Mouse (Mus musculus): ENCODE measurements around the gene Ubr3. TPM values are rescaled to one million over a fixed set of nuclear protein-coding genes. Genes with fewer than 3 reads are reported as not detected.

Gene Ubr3
- polyA plus RNA-seq (2015; fragmentation: Nextera tagmentation; extraction: Ambion mirVana) = 8.3 and 11.1 TPM in 2 replicates

- 0% methylated on average over 52 of the region's 65 CpGs for WGBS
- peak; percentile 98 for ATAC-seq
- H3K4me3 ChIP-seq (ENCODE audit: low read length) = peak within 1 kb of the TSS; percentile 99
- H3K9me3 ChIP-seq (ENCODE audit: control insufficient read depth, low read length) = no peaks in the 10 kb centered on the region
- peaks cover 5% of the 10 kb centered on the region; the same call in 1 of the 2 replicates for H3K4me1 ChIP-seq (ENCODE audit: control insufficient read depth, insufficient read depth, low read length)
- H3K9ac ChIP-seq (ENCODE audit: low read depth, low read length) = peak within 1 kb of the TSS; percentile 99
- H3K4me2 ChIP-seq (ENCODE audit: low read depth, low read length) = peak within 1 kb of the TSS; percentile 77
- H3K36me3 ChIP-seq (ENCODE audit: control insufficient read depth, insufficient read depth, low read length) = no peaks in the 10 kb centered on the region
- H3K27me3 ChIP-seq (replicated peaks; ENCODE audit: control insufficient read depth, insufficient read depth, low read length) = no peaks in the 10 kb centered on the region
- peak within 1 kb of the TSS; percentile 92 for H3K27ac ChIP-seq (ENCODE audit: low read length)
Observed at GRCm38 (mm10) chr2:69897039-69897617, at the start of gene Ubr3. Gene Ubr3 (plus strand): TSS chr2:69897246.

- H3K9ac ChIP-seq (ENCODE audit: low read depth, low read length) = no peak overlapping the region
- no peaks in the 10 kb centered on the region for H3K36me3 ChIP-seq (ENCODE audit: control insufficient read depth, insufficient read depth, low read length)
- H3K4me1 ChIP-seq (ENCODE audit: control insufficient read depth, insufficient read depth, low read length) = no peaks in the 10 kb centered on the region
- no peak overlapping the region for H3K4me2 ChIP-seq (ENCODE audit: low read depth, low read length)
- WGBS = 61% methylated on average over 6 of the region's 6 CpGs
- ATAC-seq = no peak
- no peak overlapping the region for H3K4me3 ChIP-seq (ENCODE audit: low read length)
- no peaks in the 10 kb centered on the region for H3K9me3 ChIP-seq (ENCODE audit: control insufficient read depth, low read length)
- no peaks in the 10 kb centered on the region for H3K27me3 ChIP-seq (replicated peaks; ENCODE audit: control insufficient read depth, insufficient read depth, low read length)
- no peak overlapping the region for H3K27ac ChIP-seq (ENCODE audit: low read length)
Observed at GRCm38 (mm10) chr2:69849215-69849614, 47.8 kb upstream of the Ubr3 start.

DNA sequence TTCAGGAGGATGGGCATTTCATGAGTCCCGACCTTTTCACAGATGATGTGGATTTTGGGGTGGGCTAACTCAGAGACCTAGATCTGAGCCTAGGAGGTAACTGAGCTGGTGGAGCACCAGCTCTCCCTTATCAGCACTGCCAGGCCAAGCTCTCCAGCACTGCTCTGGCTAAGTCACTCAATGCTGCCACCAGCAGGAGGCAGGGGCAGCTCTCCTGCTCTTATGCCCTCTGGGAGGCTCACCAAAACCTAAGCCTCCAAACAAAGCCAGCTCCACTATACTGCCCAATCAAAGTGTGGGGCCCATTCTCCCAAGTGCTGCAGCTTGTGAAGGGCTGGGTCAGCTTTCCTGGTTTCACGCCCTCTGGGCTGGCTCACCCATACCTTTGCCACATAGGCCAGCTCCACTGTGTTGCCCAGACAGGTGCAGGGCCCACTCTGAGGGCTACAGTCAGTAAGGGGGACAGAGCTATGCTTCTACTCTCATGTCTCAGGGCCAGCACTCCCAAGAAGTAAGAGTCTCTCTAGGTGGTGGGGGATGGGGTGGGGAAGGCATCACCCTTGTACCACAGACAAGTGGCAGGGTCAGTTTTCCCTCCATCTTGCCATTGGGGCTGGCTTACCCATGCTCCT, 45.5 kb upstream of the Ubr3 start:
- Histone ChIP-seq H3K4me3 (ENCODE audit: low read length) (no peak overlapping the region), H3K4me1 (ENCODE audit: control insufficient read depth, insufficient read depth, low read length) (no peaks in the 10 kb centered on the region), H3K27ac (ENCODE audit: low read length) (no peak overlapping the region), H3K4me2 (ENCODE audit: low read depth, low read length) (no peak overlapping the region), H3K36me3 (ENCODE audit: control insufficient read depth, insufficient read depth, low read length) (no peaks in the 10 kb centered on the region), H3K9me3 (ENCODE audit: control insufficient read depth, low read length) (no peaks in the 10 kb centered on the region), H3K9ac (ENCODE audit: low read depth, low read length) (no peak overlapping the region), H3K27me3 (replicated peaks; ENCODE audit: control insufficient read depth, insufficient read depth, low read length) (no peaks in the 10 kb centered on the region)
- ATAC-seq = no peak
- 45% methylated on average over 2 of the region's 2 CpGs for WGBS

GRCm38 (mm10) chr2:69856392-69856791, 40.7 kb upstream of the Ubr3 start:
- no peaks in the 10 kb centered on the region for H3K4me1 ChIP-seq (ENCODE audit: control insufficient read depth, insufficient read depth, low read length)
- H3K27me3 ChIP-seq (replicated peaks; ENCODE audit: control insufficient read depth, insufficient read depth, low read length) = no peaks in the 10 kb centered on the region
- no peaks in the 10 kb centered on the region for H3K9me3 ChIP-seq (ENCODE audit: control insufficient read depth, low read length)
- peak overlapping the region; percentile 65 for H3K27ac ChIP-seq (ENCODE audit: low read length)
- peak overlapping the region; percentile 34; the same call in 1 of the 2 replicates for H3K9ac ChIP-seq (ENCODE audit: low read depth, low read length)
- 34% methylated on average over 8 of the region's 8 CpGs for WGBS
- ATAC-seq = peak; percentile 76
- H3K4me3 ChIP-seq (ENCODE audit: low read length) = no peak overlapping the region
- no peaks in the 10 kb centered on the region for H3K36me3 ChIP-seq (ENCODE audit: control insufficient read depth, insufficient read depth, low read length)
- no peak overlapping the region for H3K4me2 ChIP-seq (ENCODE audit: low read depth, low read length)

GRCm38 (mm10) chr2:69857882-69858281, 39.2 kb upstream of the Ubr3 start:
- no peak overlapping the region for H3K27ac ChIP-seq (ENCODE audit: low read length)
- H3K27me3 ChIP-seq (replicated peaks; ENCODE audit: control insufficient read depth, insufficient read depth, low read length) = no peaks in the 10 kb centered on the region
- H3K4me3 ChIP-seq (ENCODE audit: low read length) = no peak overlapping the region
- no peaks in the 10 kb centered on the region for H3K9me3 ChIP-seq (ENCODE audit: control insufficient read depth, low read length)
- no peak for ATAC-seq
- no peak overlapping the region for H3K9ac ChIP-seq (ENCODE audit: low read depth, low read length)
- H3K4me2 ChIP-seq (ENCODE audit: low read depth, low read length) = no peak overlapping the region
- no peaks in the 10 kb centered on the region for H3K36me3 ChIP-seq (ENCODE audit: control insufficient read depth, insufficient read depth, low read length)
- H3K4me1 ChIP-seq (ENCODE audit: control insufficient read depth, insufficient read depth, low read length) = no peaks in the 10 kb centered on the region; the same call in 1 of the 2 replicates
- 77% methylated on average over 1 of the region's 1 CpGs for WGBS

DNA sequence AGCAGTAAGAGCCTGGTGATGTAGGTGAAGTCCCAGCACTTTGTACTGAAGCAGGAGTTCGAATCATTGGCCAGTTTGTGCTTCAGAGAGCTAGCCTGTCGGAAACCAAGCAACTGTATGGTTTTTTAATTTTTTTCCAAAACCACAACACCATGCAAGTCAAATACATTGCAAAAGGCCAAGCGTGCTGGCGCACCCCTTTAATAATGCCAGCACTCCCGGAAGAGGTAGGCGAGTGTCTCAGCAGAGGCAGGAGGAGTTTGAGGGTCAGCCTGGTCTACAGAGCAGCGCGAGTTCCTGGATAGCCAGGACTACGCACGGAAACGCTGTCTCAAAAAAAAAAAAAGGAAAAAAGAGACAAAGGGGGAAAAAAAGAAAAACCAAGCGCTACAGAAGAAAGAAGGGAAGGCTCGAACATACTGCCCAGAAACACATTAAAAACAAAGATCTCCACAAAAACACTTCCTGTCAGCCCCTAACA, 36.0 kb upstream of the Ubr3 start:
- 10% methylated on average over 13 of the region's 13 CpGs for WGBS
- Histone ChIP-seq H3K4me2 (ENCODE audit: low read depth, low read length) (peak overlapping the region; percentile 72), H3K4me3 (ENCODE audit: low read length) (peak overlapping the region; percentile 100), H3K9ac (ENCODE audit: low read depth, low read length) (peak overlapping the region; percentile 99), H3K27me3 (replicated peaks; ENCODE audit: control insufficient read depth, insufficient read depth, low read length) (no peaks in the 10 kb centered on the region), H3K4me1 (ENCODE audit: control insufficient read depth, insufficient read depth, low read length) (peaks cover 5% of the 10 kb centered on the region; the same call in 1 of the 2 replicates), H3K9me3 (ENCODE audit: control insufficient read depth, low read length) (no peaks in the 10 kb centered on the region), H3K36me3 (ENCODE audit: control insufficient read depth, insufficient read depth, low read length) (no peaks in the 10 kb centered on the region), H3K27ac (ENCODE audit: low read length) (peak overlapping the region; percentile 57)
- peak; percentile 75 for ATAC-seq

DNA sequence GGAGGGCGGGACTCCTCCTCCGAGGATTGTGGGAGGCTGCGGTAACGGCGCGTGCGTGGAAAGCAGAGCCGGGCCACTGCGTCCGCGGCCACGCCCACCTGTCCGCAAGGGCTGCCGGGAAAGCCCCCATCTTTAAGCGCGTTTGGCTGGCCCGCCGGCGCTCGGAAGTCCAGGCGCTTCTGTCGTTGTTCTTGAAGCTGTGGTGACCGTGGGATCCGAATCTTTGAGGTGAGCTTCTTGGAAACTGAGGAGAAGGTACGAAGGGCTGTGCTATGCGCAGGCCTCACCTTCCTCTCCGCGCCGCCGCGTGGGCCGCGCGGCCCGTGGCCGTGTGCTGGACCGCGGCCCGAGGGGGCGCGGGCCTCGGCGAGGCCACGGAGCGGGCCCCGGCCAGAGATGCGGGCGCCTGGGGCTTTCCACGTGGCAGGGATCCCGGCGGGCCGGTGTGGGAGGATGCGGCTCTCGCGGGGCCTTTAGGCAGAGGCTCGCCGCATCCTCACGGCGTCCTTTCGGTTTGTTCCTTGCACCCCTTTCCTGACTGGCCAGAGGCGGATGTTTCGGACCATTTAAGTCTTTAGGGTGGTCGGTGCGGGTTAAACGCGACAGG, 35.5 kb upstream of the Ubr3 start, which contains the start of gene Ssb:
Ssb (plus strand) TSS at position 78 of the 607 bp plus-strand sequence.
- peak within 1 kb of the TSS; percentile 99 for H3K9ac ChIP-seq (ENCODE audit: low read depth, low read length)
- H3K4me3 ChIP-seq (ENCODE audit: low read length) = peak within 1 kb of the TSS; percentile 100
- H3K27ac ChIP-seq (ENCODE audit: low read length) = peak within 1 kb of the TSS; percentile 90
- WGBS = under 1% methylated on average over 66 of the region's 66 CpGs
- peak; percentile 94 for ATAC-seq
- H3K4me2 ChIP-seq (ENCODE audit: low read depth, low read length) = peak within 1 kb of the TSS; percentile 72
- H3K36me3 ChIP-seq (ENCODE audit: control insufficient read depth, insufficient read depth, low read length) = no peaks in the 10 kb centered on the region
- peaks cover 5% of the 10 kb centered on the region; the same call in 1 of the 2 replicates for H3K4me1 ChIP-seq (ENCODE audit: control insufficient read depth, insufficient read depth, low read length)
- H3K27me3 ChIP-seq (replicated peaks; ENCODE audit: control insufficient read depth, insufficient read depth, low read length) = no peaks in the 10 kb centered on the region
- H3K9me3 ChIP-seq (ENCODE audit: control insufficient read depth, low read length) = no peaks in the 10 kb centered on the region

DNA sequence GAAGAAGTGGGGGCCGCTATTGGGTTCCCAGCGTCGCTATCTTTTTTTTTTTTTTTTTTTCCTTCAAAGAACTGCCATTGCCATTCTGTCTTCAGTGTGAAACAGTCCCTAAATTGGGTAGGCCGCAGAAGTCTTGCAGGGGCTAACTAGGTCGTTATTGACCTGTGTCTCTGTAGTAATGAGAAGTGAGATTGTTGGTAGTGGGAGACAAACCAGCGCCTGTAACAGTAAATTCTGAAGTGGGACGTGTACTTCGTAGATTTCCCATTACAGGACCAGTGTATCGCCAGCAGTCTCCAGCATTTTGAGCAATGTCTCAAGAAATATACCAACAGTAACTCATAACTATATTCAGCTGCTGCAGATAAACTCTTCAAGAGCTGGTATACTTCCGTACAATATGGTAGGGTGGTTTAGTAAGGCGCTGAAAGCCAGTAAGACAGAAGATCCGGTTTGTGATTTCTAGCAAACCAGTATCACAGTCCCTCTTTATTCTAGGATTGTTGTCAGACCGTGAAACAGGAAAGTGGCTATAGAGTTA, 34.9 kb upstream of the Ubr3 start:
- WGBS = under 1% methylated on average over 13 of the region's 13 CpGs

GRCm38 (mm10) chr2:69883990-69884391, 13.1 kb upstream of the Ubr3 start:
- Histone ChIP-seq H3K36me3 (ENCODE audit: control insufficient read depth, insufficient read depth, low read length) (no peaks in the 10 kb centered on the region), H3K4me3 (ENCODE audit: low read length) (no peak overlapping the region), H3K9ac (ENCODE audit: low read depth, low read length) (no peak overlapping the region), H3K27me3 (replicated peaks; ENCODE audit: control insufficient read depth, insufficient read depth, low read length) (no peaks in the 10 kb centered on the region), H3K4me2 (ENCODE audit: low read depth, low read length) (no peak overlapping the region), H3K9me3 (ENCODE audit: control insufficient read depth, low read length) (no peaks in the 10 kb centered on the region), H3K27ac (ENCODE audit: low read length) (no peak overlapping the region), H3K4me1 (ENCODE audit: control insufficient read depth, insufficient read depth, low read length) (0 out of 2 replicates have a peak, but pooled peaks cover 4% of the 10 kb centered on the region)
- 75% methylated on average over 2 of the region's 2 CpGs for WGBS
- no peak for ATAC-seq

More for the DNA sequence above, 34.9 kb upstream of the Ubr3 start:
- ATAC-seq = peak; percentile 4; the same call in 1 of the 2 replicates
- H3K4me1 ChIP-seq (ENCODE audit: control insufficient read depth, insufficient read depth, low read length) = peaks cover 5% of the 10 kb centered on the region; the same call in 1 of the 2 replicates
- H3K9ac ChIP-seq (ENCODE audit: low read depth, low read length) = peak overlapping the region; percentile 99
- H3K9me3 ChIP-seq (ENCODE audit: control insufficient read depth, low read length) = no peaks in the 10 kb centered on the region
- H3K27me3 ChIP-seq (replicated peaks; ENCODE audit: control insufficient read depth, insufficient read depth, low read length) = no peaks in the 10 kb centered on the region
- no peaks in the 10 kb centered on the region for H3K36me3 ChIP-seq (ENCODE audit: control insufficient read depth, insufficient read depth, low read length)
- peak overlapping the region; percentile 100 for H3K4me3 ChIP-seq (ENCODE audit: low read length)
- H3K4me2 ChIP-seq (ENCODE audit: low read depth, low read length) = peak overlapping the region; percentile 72
- peak overlapping the region; percentile 90; the same call in 1 of the 2 replicates for H3K27ac ChIP-seq (ENCODE audit: low read length)

Data from intestine, embryonic 16.5 days (tissue).